Mouse (Mus musculus): ENCODE measurements around the gene Scand1. TPM values are rescaled to one million over a fixed set of nuclear protein-coding genes. Genes with fewer than 3 reads are reported as not detected.
A peak's percentile ranks its signal among the peaks of the same experiment; 100 is the strongest.

Gene Scand1
- polyA plus RNA-seq, 1 experiment from 2014 or later = 119 TPM

GRCm38 (mm10) chr2:156302063-156302462, 10.4 kb downstream of the Scand1 start:
- Histone ChIP-seq H3K27ac (ENCODE audit: low read length) (no peak overlapping the region), H3K4me1 (ENCODE audit: insufficient read depth, low read depth, low read length) (no peaks in the 10 kb centered on the region), H3K4me3 (ENCODE audit: low read depth, low read length) (no peak overlapping the region), H3K9me3 (ENCODE audit: low read length) (no peaks in the 10 kb centered on the region), H3K4me2 (replicated peaks; ENCODE audit: low read depth, low read length) (no peak overlapping the region), H3K9ac (replicated peaks; ENCODE audit: low read depth) (no peak overlapping the region), H3K36me3 (ENCODE audit: insufficient read depth, low read length) (peaks cover 19% of the 10 kb centered on the region; the same call in 1 of the 2 replicates), H3K27me3 (replicated peaks; ENCODE audit: insufficient read depth, low read length) (no peaks in the 10 kb centered on the region)
- DNase-seq (ENCODE audit: low spot score) (no peak), ATAC-seq (no peak)
- TF ChIP-seq CTCF (IDR thresholded peaks at IDR 0.05) (no peak), EP300 (IDR thresholded peaks at IDR 0.05) (no peak)
- WGBS = 85% methylated on average over 4 of the region's 4 CpGs

DNA sequence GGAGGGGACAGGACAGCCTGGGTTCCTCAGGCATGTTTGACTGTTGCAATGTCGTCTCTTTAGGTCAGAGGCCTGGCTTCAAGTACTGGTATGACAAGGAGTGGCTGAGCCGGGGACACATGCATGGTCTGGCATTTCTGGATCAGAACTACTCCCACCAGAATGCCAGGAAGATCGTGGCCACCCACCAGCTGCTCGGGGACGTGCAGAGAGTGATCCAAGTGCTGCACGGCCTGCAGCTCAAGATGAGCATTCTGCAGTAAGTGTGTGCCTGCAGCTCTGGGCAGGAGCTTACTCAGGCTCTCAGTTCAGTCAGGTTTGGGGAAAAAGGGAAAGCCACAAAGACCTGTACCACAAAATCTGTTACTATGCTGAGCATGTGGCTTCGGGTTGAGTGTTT, 14.0 kb downstream of the Scand1 start:
- TF ChIP-seq EP300 (IDR thresholded peaks at IDR 0.05) (no peak), CTCF (IDR thresholded peaks at IDR 0.05) (no peak)
- WGBS = 74% methylated on average over 7 of the region's 7 CpGs
- H3K9ac ChIP-seq (replicated peaks; ENCODE audit: low read depth) = no peak overlapping the region
- H3K36me3 ChIP-seq (ENCODE audit: insufficient read depth, low read length) = 0 out of 2 replicates have a peak, but pooled peaks cover 16% of the 10 kb centered on the region
- no peaks in the 10 kb centered on the region for H3K9me3 ChIP-seq (ENCODE audit: low read length)
- ATAC-seq = no peak
- DNase-seq (ENCODE audit: low spot score) = no peak
- no peaks in the 10 kb centered on the region for H3K27me3 ChIP-seq (replicated peaks; ENCODE audit: insufficient read depth, low read length)
- H3K27ac ChIP-seq (ENCODE audit: low read length) = no peak overlapping the region
- no peaks in the 10 kb centered on the region for H3K4me1 ChIP-seq (ENCODE audit: insufficient read depth, low read depth, low read length)
- H3K4me2 ChIP-seq (replicated peaks; ENCODE audit: low read depth, low read length) = no peak overlapping the region
- H3K4me3 ChIP-seq (ENCODE audit: low read depth, low read length) = no peak overlapping the region

GRCm38 (mm10) chr2:156297653-156298052, 14.9 kb downstream of the Scand1 start:
- H3K9me3 ChIP-seq (ENCODE audit: low read length) = no peaks in the 10 kb centered on the region
- TF ChIP-seq EP300 (IDR thresholded peaks at IDR 0.05) = no peak
- TF ChIP-seq CTCF (IDR thresholded peaks at IDR 0.05) = no peak
- H3K4me1 ChIP-seq (ENCODE audit: insufficient read depth, low read depth, low read length) = no peaks in the 10 kb centered on the region
- H3K27me3 ChIP-seq (replicated peaks; ENCODE audit: insufficient read depth, low read length) = no peaks in the 10 kb centered on the region
- peaks cover 16% of the 10 kb centered on the region; the same call in 1 of the 2 replicates for H3K36me3 ChIP-seq (ENCODE audit: insufficient read depth, low read length)
- peak; percentile 19 for DNase-seq (ENCODE audit: low spot score)
- no peak for ATAC-seq
- H3K27ac ChIP-seq (ENCODE audit: low read length) = no peak overlapping the region
- H3K9ac ChIP-seq (replicated peaks; ENCODE audit: low read depth) = no peak overlapping the region
- H3K4me3 ChIP-seq (ENCODE audit: low read depth, low read length) = no peak overlapping the region
- H3K4me2 ChIP-seq (replicated peaks; ENCODE audit: low read depth, low read length) = no peak overlapping the region
- 64% methylated on average over 3 of the region's 3 CpGs for WGBS

- no peak for TF ChIP-seq CTCF (IDR thresholded peaks at IDR 0.05)
- peak; percentile 69 for TF ChIP-seq EP300 (IDR thresholded peaks at IDR 0.05)
- Histone ChIP-seq H3K36me3 (ENCODE audit: insufficient read depth, low read length) (peaks cover 16% of the 10 kb centered on the region; the same call in 1 of the 2 replicates), H3K9me3 (ENCODE audit: low read length) (no peaks in the 10 kb centered on the region), H3K4me1 (ENCODE audit: insufficient read depth, low read depth, low read length) (no peaks in the 10 kb centered on the region), H3K27me3 (replicated peaks; ENCODE audit: insufficient read depth, low read length) (no peaks in the 10 kb centered on the region), H3K4me3 (ENCODE audit: low read depth, low read length) (no peak overlapping the region), H3K4me2 (replicated peaks; ENCODE audit: low read depth, low read length) (no peak overlapping the region), H3K9ac (replicated peaks; ENCODE audit: low read depth) (no peak overlapping the region), H3K27ac (ENCODE audit: low read length) (peak overlapping the region; percentile 72)
- WGBS = 71% methylated on average over 3 of the region's 3 CpGs
- ATAC-seq = peak; percentile 96
- DNase-seq (ENCODE audit: low spot score) = peak; percentile 66
Observed at GRCm38 (mm10) chr2:156296190-156296589, 16.3 kb downstream of the Scand1 start.

DNA sequence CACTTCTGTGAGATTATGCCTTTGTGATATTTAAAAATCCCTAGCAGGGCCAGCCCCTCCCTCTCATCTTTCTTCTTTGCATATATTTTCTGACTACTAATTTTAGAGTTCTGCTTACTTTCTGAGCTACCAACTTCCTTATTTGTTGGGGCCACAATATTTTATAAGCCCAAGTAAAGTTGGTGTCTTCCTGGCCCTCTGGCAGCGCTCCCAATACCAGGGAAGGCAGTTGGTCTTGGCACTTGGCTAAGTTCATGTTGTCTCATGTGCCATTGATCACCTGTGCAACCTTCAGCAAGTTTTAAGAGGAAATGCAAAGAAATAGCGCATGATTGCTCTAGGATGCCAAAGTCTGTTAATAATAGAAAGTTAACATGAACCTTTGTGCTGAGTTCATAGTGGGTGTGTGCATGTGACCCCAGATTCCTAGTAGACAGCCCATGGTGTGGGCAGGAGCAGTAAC, 16.9 kb downstream of the Scand1 start:
- 89% methylated on average over 2 of the region's 2 CpGs for WGBS
- TF ChIP-seq EP300 (IDR thresholded peaks at IDR 0.05) = no peak
- TF ChIP-seq CTCF (IDR thresholded peaks at IDR 0.05) = no peak
- DNase-seq (ENCODE audit: low spot score) (no peak), ATAC-seq (no peak)
- no peak overlapping the region for H3K4me2 ChIP-seq (replicated peaks; ENCODE audit: low read depth, low read length)
- no peaks in the 10 kb centered on the region for H3K4me1 ChIP-seq (ENCODE audit: insufficient read depth, low read depth, low read length)
- peak overlapping the region; percentile 72 for H3K27ac ChIP-seq (ENCODE audit: low read length)
- no peaks in the 10 kb centered on the region for H3K27me3 ChIP-seq (replicated peaks; ENCODE audit: insufficient read depth, low read length)
- H3K9ac ChIP-seq (replicated peaks; ENCODE audit: low read depth) = no peak overlapping the region
- peaks cover 11% of the 10 kb centered on the region; the same call in 1 of the 2 replicates for H3K36me3 ChIP-seq (ENCODE audit: insufficient read depth, low read length)
- H3K9me3 ChIP-seq (ENCODE audit: low read length) = no peaks in the 10 kb centered on the region
- no peak overlapping the region for H3K4me3 ChIP-seq (ENCODE audit: low read depth, low read length)

DNA sequence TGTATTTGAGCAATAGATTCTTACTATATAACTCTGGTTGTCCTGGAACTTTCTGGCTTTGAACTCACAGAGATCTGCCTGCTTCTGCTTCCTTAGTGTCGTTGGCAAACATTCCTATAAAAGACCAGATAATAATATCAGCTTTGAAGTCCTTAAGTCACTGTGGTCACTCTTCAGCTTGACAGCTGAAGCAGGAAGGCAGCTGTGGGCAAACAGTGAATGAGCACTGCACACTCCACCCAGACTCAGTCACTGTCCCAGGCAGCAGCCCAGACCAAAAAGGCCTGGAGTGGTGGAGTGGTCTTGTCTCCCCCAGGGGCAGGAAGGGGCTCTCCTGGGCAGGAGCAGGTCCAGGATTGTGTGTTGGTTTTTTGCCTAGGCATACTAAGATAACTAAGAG, 20.5 kb downstream of the Scand1 start:
- no peak overlapping the region for H3K4me2 ChIP-seq (replicated peaks; ENCODE audit: low read depth, low read length)
- WGBS = 88% methylated on average over 1 of the region's 1 CpGs
- H3K9me3 ChIP-seq (ENCODE audit: low read length) = no peaks in the 10 kb centered on the region
- DNase-seq (ENCODE audit: low spot score) (no peak), ATAC-seq (no peak)
- no peak overlapping the region for H3K9ac ChIP-seq (replicated peaks; ENCODE audit: low read depth)
- no peaks in the 10 kb centered on the region for H3K4me1 ChIP-seq (ENCODE audit: insufficient read depth, low read depth, low read length)
- H3K27me3 ChIP-seq (replicated peaks; ENCODE audit: insufficient read depth, low read length) = no peaks in the 10 kb centered on the region
- TF ChIP-seq CTCF (IDR thresholded peaks at IDR 0.05) (no peak), EP300 (IDR thresholded peaks at IDR 0.05) (no peak)
- no peak overlapping the region for H3K4me3 ChIP-seq (ENCODE audit: low read depth, low read length)
- peaks cover 17% of the 10 kb centered on the region; the same call in 1 of the 2 replicates for H3K36me3 ChIP-seq (ENCODE audit: insufficient read depth, low read length)
- H3K27ac ChIP-seq (ENCODE audit: low read length) = no peak overlapping the region

Data from lung, postnatal 0 days (tissue).